Mouse (Mus musculus) heart, postnatal 0 days (tissue): ENCODE results near the gene Vezt.

ENCODE experiments used
- CTCF ChIP-seq: IDR thresholded peaks from 2 replicates; pipeline ENCODE4 v1.5.1; 2016; ENCODE audit warnings: antibody characterized with exemption, control low read depth, low read depth
- EP300 ChIP-seq: IDR thresholded peaks from 2 replicates; pipeline ENCODE4 v1.6.1; 2016; ENCODE audit warnings: antibody characterized with exemption, low read depth

DNA sequence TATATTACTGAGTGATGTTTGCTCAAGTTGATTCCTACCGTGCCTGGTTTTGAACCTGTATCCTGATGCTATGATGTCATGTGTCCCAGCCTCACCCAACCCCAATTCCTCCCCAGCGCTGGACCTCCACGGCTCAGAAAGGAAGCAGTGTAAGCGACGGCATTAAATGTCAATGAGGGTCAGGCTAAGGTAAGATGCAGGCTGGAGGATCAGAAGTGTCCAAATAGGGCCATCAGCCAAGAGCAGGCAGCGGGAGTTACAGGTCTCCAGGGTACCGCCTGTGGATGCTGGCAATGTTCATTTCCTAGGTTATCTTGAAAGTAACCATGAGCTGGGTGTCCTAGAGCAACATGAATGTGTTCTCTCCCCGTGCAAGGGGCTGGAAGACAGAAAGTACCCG lies 104.2 kb downstream of the Vezt start:
- TF ChIP-seq CTCF (no peak), EP300 (no peak)
